Mouse (Mus musculus) erythroblast, embryonic 14.5 days (primary cell): Measurements from ENCODE around the gene Dok3.

Experiments used
- GATA1 ChIP-seq: IDR thresholded peaks from 2 replicates; pipeline ENCODE4 v1.6.1; 2012; ENCODE audit warnings: low read length, inconsistent platforms, mixed read lengths
- TAL1 ChIP-seq: IDR thresholded peaks from 3 replicates; pipeline ENCODE4 v1.6.1; 2012; ENCODE audit warnings: low read length, inconsistent platforms, mixed read lengths

GRCm38 (mm10) chr13:55544792-55545191 is 15.7 kb upstream of the Dok3 start:
- TF ChIP-seq GATA1 (no peak), TAL1 (peak; percentile 72)
